Mouse (Mus musculus): ENCODE measurements around the gene Tia1.
A peak's percentile ranks its signal among the peaks of the same experiment; 100 is the strongest.

Gene Tia1

DNA sequence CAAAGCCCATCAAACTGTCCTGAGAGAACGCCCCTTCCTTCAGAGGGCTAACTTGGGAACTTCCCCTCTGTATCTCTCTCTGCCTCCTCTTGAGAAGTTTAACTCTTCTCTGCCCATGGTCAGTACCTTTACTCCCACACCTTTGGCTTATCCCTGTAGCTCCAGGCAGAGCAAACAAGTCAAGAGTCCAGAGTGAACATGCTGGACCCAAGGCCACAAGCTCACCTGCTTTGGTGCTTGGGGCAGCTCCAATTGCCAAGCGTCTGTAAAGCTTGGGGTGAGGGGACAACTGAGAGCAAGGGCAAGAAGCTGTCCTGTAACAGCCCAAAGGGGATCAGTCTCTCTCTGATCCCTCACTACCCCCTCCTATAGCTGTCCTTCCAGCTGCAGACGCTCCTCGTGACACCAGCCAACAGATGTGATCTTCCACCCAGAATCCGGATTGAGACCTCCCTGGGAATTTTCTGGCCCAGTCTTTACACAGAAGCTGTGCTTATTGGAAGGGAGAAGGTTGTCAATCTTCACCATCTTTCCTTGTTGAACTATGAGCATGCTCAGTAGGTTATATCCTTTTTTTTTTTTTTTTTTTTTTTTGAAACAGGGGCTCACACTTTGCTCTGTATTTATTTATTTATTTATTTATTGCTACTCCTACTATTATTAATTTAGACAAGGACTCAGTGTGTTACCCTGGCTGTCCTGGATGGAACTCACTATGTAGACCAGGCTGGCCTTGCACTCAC is 18.5 kb upstream of the Tia1 start:
- no peak for DNase-seq (ENCODE audit: low read depth)

DNA sequence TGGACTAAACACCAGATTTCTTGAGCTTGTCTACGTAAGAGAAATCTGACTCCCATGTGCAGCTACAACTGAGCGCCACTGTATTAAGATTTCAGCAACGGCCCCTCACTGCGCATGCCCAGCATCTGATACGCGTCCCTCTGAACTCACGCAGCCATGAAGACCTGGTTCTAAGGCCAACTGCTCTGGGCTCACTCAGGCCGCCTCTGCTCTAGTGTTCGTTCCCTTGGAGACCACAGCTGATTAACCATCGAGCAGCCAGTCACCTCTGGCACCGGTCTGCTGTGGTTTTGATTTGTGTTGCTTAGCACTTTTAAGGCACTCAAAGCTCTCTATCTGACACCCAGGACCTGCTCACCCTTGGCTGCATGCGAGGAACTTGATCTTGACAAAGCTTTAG is 16.7 kb upstream of the Tia1 start:
- no peak for DNase-seq (ENCODE audit: low read depth)

DNA sequence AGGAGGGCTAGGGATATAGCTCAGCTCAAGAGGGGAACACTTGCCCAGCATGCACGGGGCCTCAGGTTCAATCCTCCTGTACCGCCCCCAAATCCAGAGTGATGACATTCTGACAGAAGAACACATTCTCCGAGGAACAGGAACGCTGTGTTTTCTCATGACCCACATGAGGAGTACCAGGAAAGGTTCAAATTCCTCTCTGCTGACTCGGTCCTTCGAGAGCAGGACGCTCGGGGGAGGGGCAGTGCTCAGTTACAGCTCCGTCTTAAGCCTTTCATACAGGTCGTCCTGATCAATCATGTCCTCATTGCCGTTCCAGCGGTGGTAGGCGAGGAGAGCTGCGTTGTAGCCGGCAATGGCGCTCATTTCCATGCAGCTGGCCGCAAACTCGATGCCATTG is 15.6 kb upstream of the Tia1 start:
- DNase-seq (ENCODE audit: low read depth), result no peak

DNA sequence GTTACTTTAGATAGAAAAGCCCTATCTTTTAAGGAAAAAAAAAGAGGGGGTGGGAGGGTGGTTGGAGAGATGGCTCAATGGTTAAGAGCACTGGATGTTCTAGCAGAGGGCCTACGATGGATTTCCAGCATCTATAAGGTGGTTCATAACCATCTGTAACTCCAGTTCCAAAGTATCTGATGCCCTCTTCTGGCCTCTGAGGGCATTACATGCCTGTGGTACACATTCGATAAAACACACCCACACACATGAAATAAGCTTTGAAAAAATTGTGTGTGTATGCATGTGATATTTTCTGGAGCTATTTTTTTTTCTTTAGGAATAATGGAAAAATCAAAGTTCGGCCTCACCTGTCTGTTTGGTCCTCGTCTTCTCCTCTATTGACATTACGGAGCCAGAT is 12.7 kb upstream of the Tia1 start:
- DNase-seq (ENCODE audit: low read depth), result peak; percentile 29

DNA sequence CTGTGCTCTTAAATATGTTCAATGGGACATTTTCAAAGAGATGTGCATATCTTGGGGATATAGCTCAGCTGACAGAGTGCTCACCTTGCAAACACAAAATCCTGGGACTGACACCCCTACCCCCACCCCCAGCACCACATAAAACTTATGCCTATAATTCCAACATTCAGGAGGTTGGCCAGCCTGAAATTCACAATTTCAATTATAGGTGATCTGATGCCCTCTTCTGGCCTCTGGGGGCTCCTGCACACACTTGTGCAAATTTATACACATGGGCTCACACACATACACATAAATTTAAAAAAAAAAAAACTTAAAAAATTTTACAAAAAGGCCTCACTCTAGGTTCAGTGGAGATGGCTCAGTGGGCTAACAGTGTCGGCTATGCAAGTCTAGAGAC is 10.8 kb upstream of the Tia1 start:
- peak; percentile 34 for DNase-seq (ENCODE audit: low read depth)

DNA sequence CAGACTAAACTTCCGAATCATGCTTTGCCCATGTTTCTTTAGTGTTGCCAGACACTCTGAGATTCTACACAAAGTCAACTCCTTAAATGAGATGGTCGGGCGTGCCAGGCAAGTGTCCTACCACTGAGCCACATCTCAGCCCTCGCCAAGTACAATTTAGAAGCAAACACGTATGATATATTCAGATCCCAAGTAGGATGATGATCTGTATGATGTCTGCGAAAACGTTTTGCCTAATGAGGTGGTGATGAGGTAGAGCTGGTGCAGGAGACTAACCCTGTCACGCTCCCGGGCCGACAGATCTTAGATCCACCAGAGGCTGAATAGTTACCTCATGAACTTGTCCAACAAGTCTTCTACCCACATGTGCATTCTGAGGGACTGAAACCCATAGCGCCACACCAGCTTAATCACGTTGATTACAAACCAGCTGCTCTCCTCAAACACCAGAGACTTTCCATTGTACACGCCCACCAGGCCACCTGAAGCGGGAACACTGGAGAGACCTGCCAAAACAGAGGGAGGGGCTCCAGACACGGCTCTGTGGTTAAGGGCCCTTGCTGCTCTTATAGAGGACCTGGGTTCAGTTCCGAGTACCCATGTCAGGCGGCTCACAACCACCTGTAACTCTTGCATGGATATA is 9.8 kb upstream of the Tia1 start:
- no peak for DNase-seq (ENCODE audit: low read depth)

DNA sequence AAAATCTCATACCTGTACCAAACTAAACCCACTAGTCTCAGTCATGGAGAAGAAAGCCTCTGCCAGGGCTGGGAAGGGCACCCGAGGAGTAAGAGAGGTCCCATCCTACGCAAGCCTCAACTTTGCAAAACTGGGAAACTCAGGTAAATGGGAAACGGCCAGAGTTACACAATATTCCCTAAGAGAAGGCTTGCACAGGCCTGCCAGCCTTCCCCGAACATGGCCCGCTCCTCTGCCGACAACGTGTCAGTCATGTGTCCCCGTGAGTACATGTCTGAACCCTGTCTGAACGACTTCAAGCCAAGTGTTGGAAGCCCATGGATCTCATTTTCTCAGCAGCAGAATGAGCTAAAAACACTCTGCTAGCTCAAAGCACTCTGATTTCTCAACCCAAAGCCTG is 9.0 kb upstream of the Tia1 start:
- DNase-seq (ENCODE audit: low read depth), result no peak

DNA sequence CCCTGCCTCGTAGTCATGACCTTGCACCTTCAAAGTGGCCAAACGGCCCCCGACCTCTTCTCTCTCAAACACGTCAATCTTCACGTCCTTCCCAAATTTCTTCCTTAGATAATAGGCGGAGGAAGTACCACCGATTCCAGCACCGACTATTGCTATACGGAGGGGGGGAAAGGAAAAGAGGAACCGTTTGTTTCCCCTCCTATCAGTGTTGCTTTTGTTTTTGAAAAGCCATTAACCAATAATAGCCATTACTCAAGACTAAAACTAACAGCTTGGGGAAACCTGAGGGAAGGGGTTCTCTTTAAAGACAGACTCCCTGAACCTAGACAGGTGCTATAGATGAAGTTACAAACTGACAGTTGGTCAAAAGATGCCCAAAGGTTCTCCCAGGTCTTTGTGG is 8.1 kb upstream of the Tia1 start:
- DNase-seq (ENCODE audit: low read depth), result no peak

DNA sequence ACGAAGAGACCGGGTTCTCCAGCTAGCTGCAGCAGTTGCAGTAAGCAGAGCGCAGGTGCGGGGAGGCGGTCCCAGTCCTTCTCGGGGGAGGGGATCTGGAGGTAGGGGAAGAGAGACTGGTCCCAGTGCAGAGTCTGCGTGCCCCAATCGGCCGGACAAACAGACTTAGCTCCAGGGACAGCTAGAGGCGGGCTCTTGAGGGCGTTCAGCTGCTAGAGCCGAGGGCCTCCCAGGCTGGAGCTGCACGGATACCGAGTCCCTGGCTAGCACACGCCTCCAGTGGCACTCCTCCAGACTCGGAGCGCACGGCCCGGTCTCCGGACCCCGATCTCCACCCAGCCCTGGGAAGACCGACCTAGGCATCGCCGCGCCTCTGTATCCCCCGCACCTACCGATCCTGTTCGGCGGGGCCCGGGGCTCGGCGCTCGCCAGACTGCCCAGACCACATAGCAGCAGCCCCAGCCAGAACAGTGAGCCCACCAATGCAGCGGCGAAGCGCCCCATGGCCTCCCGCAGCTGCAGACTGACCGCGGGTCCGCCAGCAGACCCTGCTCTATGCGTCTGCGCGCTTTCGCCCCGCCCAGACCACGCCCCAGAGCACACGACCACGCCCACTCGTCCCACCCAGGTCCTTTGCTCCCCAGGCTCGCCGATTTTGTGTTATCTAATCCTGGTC is 7.3 kb upstream of the Tia1 start, which contains the start of gene Pcyox1:
Gene Pcyox1, minus strand, starts transcription at position 574 of the 676 bp plus-strand sequence.
- peak; percentile 91 for DNase-seq (ENCODE audit: low read depth)

DNA sequence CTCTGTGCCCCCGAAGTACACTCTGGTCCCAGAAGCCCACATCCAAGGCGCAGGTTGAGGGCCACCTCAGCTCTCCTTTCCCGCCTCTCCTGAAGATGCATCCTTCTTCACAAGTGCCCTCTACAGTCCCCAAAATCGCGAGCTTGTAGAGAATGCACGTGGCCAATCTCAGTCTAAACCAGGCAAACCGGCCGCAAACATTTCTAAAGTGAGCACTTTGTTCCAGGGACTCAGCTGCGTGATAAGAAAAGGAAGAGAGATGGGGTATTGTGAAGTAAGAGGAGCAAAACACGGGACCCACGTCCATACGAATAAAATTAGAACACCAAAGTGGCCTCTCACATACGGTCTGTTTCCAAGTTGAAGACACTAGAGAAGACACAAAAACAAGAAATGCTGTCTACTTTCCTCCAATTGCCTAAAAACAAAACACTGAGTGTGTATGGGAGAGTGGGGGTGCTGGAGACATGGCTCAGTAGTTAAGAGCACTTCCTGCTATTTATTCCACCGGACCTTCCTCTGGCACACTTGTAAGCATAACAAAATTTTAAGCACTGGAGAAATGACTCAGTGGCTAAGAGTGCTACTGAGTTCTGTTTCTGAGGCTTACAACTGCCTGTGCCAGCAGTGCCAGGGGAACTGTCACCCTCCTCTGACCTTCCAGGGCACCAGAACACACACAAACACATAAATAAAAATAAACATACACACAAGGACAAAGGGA is 6.6 kb upstream of the Tia1 start:
- DNase-seq (ENCODE audit: low read depth), result peak; percentile 37

DNA sequence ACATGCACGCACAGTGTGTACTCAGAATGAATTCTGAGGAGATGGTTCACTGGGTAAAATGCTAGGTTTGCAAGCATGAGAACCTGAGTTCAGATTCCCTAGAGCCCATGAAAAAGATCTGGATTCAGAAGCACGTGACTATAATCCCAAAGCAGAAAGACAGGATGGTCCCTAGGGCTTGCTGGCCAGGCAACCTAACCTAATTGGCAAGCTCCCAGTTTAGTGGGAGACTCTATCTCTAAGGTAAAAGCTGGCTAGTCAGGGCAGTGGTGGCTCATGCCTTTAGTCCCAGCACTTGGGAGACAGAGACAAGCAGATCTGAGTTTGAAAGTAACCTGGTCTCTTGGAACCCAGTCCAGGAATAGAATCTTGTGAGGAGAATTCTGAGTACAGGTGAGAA is 5.0 kb upstream of the Tia1 start:
- no peak for DNase-seq (ENCODE audit: low read depth)

DNA sequence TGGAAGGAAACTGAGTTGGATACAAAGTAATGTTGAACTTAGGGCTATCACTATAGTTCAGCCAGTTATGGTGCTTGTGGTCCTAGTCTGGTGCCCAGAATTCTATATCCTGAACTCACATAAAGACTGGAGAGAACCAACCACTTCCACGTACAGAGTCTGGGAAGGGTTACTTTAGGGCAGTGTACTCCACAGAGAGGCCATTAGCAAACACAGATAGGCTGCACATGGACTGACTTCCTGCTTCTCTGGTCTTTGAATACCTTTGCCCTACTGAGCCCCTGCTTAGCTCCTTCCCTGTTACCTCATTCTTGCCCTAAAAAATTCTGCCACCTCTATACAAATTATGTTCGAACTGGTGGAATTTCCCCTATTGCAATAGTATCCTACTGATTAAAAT is 4.0 kb upstream of the Tia1 start:
- no peak for DNase-seq (ENCODE audit: low read depth)

DNA sequence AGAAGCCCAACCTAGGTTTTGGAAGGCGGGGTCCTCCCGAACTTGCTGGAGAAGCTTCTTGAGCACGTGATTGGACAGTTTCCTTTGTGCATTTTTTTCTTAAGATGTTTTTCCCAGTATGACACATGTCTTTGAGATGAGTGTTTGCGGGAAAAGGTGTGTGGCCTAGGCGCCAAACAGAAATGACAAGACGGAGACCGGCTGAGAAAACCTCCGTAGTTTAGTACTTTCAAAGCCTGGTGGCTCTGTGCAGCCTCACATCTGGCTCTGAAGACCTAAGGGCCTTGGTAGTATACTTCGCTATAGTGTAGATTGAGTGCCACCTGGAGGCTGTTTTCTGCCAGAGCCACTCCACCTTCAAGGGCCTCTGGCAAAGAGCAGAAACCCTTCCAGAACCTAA is 3.0 kb upstream of the Tia1 start:
- peak; percentile 89 for DNase-seq (ENCODE audit: low read depth)

DNA sequence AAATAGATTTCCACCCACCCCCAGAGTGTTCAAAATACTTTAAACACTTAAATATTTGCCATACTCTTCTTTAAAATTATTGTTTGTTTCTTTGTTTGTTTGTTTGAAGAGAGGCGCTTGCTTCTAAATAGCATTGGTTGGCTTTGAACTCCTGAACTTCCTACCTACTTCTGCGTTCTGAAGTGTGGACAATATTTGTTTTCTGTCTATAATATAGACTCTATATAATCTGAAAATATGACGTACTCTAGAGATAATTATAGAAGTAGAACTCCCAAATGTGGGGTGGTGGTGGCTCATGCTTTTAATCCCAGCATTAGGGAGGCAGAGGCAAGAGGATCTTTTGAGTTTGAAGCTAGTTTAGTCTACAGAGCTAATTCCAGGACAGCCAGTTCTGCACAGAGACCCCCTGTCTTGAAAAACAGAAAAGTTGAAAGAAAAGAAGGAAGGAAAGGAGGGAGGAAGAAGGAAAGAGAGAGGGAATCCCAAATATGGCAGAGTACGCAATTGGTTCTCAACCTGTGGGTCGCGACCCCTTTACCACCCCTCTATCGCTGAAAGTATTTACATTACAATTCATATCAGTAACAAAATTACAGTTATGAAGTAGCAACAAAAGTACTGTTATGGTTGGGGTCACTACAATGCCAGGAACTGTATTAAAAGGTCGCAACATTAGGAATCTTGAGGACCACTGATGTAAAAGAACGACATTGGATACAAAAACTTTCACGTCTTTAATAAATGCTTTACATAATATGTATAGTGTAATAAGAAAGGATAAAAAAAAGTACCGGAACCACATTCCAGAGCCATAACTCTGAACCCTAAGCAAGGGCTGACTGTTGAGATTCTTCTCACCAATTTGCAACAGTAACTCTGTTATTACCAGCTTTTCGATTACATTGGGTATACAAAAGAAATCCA is 1.1 kb upstream of the Tia1 start:
- DNase-seq (ENCODE audit: low read depth), result peak; percentile 42

DNA sequence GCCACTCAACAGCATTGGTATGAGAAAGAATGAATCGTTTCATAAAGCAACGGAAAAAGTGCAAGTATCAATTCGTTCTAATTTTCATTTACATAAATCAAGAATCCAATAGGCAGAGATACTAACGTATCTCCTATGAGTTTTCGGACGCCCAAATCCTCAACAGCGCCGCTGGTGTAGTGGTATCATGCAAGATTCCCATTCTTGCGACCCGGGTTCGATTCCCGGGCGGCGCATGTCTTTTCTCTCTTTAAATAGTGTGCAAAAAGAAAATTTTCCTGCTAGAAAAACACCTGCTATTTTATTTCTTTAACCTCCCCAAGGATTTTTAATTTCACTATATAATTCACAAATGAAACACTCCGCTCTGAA is 305 bp upstream of the Tia1 start:
- DNase-seq (ENCODE audit: low read depth), result peak; percentile 94

DNA sequence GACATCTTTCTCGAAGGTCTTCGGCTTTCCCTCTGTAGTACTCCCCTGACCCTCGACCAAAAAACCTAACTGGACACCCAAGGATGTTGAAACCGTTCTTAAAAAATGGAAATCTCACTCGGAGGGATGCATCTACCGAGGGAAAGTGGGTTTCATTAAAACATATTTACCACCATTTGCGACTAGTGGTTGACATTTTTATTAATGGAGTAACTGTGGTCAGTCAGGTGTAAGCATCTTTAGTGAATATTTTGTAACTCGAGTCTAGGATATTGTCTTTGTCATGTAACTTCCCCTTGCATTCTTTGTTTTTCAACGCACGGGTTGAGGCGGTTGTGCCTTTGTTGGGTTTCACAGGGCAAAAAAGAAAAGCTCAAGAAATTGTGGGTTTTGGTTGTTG is 977 bp downstream of the Tia1 start:
- peak; percentile 41 for DNase-seq (ENCODE audit: low read depth)

DNA sequence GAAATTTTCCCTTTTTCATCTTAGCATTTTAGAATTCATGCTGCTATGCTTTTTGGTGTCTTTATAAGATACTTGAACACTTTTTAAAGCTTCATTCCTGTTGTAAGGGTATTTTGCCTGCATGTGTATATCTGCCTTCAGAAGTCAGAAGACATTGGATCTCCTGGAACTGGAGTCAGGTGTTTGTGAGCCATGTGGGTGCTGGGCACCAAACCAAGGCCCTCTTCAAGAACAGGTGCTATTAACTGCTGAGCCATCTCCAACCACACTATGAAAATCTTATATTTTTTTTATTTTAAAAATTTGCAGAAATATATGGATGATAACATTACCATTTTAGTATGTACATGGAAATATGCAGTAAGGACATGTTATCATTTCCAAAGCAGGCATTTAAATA is 2.3 kb downstream of the Tia1 start:
- DNase-seq (ENCODE audit: low read depth), result no peak

DNA sequence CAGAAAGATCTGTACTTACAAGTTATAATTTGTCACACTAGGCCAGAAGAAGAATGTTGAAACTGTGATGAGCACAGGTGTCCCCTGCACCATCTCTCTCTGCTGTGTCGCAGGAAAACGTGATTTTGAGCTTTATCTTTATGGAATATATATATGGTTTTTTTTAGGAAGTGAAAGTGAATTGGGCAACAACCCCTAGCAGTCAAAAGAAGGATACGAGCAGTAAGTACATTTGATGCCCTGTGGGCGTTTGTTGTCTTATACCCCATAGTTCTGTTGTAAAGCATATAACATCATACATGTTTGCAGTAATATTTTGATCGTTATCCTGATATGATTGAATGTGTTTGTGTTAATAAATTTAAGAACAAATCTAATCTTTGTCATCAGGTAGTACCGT is 14.7 kb downstream of the Tia1 start:
- no peak for DNase-seq (ENCODE audit: low read depth)

DNA sequence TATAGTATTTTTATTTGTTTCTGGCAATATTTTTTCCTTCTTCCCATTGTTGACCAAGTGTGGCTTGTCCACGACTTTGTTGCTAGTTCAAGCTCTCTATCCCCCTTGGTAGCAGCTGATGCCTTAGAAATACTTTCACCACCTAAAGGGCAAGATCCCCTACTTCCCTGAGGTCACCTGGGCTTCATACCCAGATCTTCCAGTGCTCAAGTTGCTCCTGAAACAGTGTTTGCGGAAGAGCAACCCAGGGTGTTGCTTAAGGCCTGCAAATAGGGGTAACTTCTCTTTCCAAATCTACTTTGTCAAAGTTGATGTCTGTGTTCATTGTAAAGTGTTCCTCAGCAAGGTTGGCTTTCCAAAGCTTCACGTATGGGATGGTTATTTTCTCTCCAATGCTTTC is 15.2 kb downstream of the Tia1 start:
- DNase-seq (ENCODE audit: low read depth), result no peak

DNA sequence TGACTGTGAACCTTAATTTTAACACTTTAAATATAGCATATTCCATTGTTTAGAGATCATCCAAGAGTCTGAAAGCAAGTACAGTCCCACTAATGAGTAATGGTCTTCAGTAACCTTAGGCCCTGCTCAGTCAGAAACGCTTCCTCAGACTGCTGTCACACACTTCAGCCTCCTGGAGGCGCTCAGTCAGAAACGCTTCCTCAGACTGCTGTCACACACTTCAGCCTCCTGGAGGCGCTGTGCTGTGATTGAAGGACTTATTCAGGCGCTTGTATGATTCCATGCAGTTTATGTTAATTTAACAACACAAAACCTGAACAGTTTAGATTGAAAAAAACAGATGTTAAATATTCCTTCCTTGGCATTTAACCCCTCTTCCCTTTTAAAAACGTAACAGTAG is 16.5 kb downstream of the Tia1 start:
- peak; percentile 66 for DNase-seq (ENCODE audit: low read depth)

DNA sequence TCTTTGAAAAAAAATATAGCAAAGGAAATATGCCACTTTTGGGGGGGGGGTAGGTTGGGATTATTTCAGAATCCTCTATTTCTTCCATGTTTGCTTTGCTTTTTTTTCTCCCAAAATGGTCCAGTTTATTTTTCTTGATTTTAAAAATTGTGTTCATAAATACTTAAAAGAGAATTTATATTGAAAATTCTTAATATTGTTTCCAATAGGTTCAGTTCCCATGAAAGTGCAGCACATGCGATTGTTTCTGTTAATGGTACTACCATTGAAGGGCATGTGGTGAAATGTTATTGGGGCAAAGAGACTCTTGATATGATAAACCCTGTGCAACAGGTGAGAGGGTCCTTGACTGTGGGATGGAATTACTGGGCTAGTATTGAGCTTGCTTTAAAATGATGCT is 22.3 kb downstream of the Tia1 start, which contains the start of gene Gm44790:
Gene Gm44790, plus strand, starts transcription at position 301 of the 400 bp plus-strand sequence.
- DNase-seq (ENCODE audit: low read depth), result no peak

DNA sequence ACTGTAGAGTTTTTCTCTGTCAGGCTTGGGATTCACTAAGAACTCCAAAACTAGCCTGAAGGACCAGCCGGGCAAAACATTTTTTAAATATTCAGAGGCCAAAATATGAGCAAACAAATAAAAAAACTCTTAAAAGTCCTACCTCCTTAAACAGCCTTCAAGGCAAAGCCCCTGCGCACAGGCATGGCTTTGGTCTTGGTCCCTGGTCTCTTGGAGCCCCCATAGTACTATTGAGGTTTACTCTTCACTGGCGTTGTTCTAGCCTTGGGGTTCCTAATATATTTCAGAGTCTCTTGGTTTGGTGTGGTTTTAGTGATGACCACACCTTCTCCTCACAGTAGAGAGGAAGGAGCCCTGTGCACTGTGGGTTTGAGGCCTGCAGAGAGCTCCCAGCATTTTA is 27.5 kb downstream of the Tia1 start:
- DNase-seq (ENCODE audit: low read depth), result no peak
